Mouse (Mus musculus): ENCODE results near the gene Rgs14.

The Rgs14 gene

GRCm38 (mm10) chr13:55403935-55404852 lies 34.7 kb downstream of the Rgs14 start:
- DNase-seq (ENCODE audit: low read depth, low spot score): peak; percentile 27

- DNase-seq (ENCODE audit: low read depth, low spot score): peak; percentile 88
These were observed 35.6 kb downstream of the Rgs14 start for GRCm38 (mm10) chr13:55404853-55405782.

GRCm38 (mm10) chr13:55405783-55406390 lies 36.4 kb downstream of the Rgs14 start:
- DNase-seq (ENCODE audit: low read depth, low spot score): no peak

GRCm38 (mm10) chr13:55407341-55407740 lies 37.8 kb downstream of the Rgs14 start:
- no peak for DNase-seq (ENCODE audit: low read depth, low spot score)

- DNase-seq (ENCODE audit: low read depth, low spot score): no peak
These were observed 39.1 kb downstream of the Rgs14 start for GRCm38 (mm10) chr13:55408546-55409120.

- no peak for DNase-seq (ENCODE audit: low read depth, low spot score)
These were observed 42.3 kb downstream of the Rgs14 start for GRCm38 (mm10) chr13:55411826-55412225.

GRCm38 (mm10) chr13:55412643-55413307 lies 43.2 kb downstream of the Rgs14 start:
- no peak for DNase-seq (ENCODE audit: low read depth, low spot score)

GRCm38 (mm10) chr13:55413333-55413732 lies 43.8 kb downstream of the Rgs14 start:
- DNase-seq (ENCODE audit: low read depth, low spot score): no peak

GRCm38 (mm10) chr13:55414743-55415380 lies 45.3 kb downstream of the Rgs14 start, which contains the start of gene Pfn3:
TSS of gene Pfn3 (minus strand) at chr13:55415232.
- no peak for DNase-seq (ENCODE audit: low read depth, low spot score)

- peak; percentile 87 for DNase-seq (ENCODE audit: low read depth, low spot score)
These were observed 48.5 kb downstream of the Rgs14 start for GRCm38 (mm10) chr13:55418004-55418403.

GRCm38 (mm10) chr13:55419142-55419541 lies 49.6 kb downstream of the Rgs14 start:
- no peak for DNase-seq (ENCODE audit: low read depth, low spot score)

GRCm38 (mm10) chr13:55420018-55420932 lies 50.7 kb downstream of the Rgs14 start:
- peak; percentile 35 for DNase-seq (ENCODE audit: low read depth, low spot score)

GRCm38 (mm10) chr13:55420933-55421800 lies 51.6 kb downstream of the Rgs14 start:
- DNase-seq (ENCODE audit: low read depth, low spot score): peak; percentile 83

- DNase-seq (ENCODE audit: low read depth, low spot score): no peak
These were observed 57.1 kb downstream of the Rgs14 start, which contains the start of gene F12 for GRCm38 (mm10) chr13:55426613-55427012. TSS of gene F12 (minus strand) at chr13:55426793.

GRCm38 (mm10) chr13:55429226-55429888 lies 59.8 kb downstream of the Rgs14 start:
- no peak for DNase-seq (ENCODE audit: low read depth, low spot score)

GRCm38 (mm10) chr13:55430566-55430965 lies 61.0 kb downstream of the Rgs14 start:
- no peak for DNase-seq (ENCODE audit: low read depth, low spot score)

GRCm38 (mm10) chr13:55431889-55432685 lies 62.6 kb downstream of the Rgs14 start:
- DNase-seq (ENCODE audit: low read depth, low spot score): peak; percentile 89
